Mouse (Mus musculus) kidney, adult 18-20 months (tissue): ENCODE data around the gene Cblb.

Source experiments
- DNase-seq: peaks from one replicate; pipeline ENCODE4 v3.0.0; 2021

Cblb gene

DNA sequence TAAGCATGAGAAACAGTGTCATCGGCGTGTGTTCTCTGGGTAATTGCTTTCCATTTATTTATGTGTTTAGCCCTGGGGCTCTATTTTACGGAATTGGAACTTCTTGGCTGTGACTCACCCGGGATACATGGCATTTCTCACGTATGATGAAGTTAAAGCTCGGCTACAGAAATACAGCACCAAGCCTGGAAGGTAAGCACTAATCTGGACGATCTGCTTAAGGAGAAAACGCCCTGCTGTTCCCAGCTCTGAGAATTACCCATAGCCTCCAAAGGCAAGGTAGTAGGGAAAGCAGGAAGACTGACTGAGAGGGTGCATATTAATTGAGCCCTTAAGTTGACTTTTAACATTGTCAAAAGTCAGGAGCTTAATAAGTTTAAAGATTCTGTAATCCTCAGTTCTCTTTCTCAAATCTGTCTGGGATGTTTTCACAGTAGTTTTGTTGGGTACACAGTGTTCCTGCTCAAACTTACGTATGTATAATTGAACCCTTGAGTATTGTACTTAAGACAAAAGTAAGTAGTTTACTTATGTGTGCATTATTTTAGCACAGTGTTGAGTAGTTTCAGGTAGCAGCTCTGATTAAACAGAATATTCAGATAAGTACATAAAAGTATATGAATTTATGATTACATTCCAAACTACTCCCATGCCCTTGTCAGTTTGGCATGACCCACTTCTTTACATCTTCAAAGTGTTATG, 104.8 kb downstream of the Cblb start:
- no peak for DNase-seq

- DNase-seq = no peak
These were observed 112.1 kb downstream of the Cblb start for GRCm38 (mm10) chr16:52143101-52143500.

- no peak for DNase-seq
These were observed 112.8 kb downstream of the Cblb start for GRCm38 (mm10) chr16:52143818-52144217.

- no peak for DNase-seq
These were observed 113.8 kb downstream of the Cblb start for GRCm38 (mm10) chr16:52144792-52145191.

GRCm38 (mm10) chr16:52145552-52145951, 114.5 kb downstream of the Cblb start:
- DNase-seq = no peak

DNA sequence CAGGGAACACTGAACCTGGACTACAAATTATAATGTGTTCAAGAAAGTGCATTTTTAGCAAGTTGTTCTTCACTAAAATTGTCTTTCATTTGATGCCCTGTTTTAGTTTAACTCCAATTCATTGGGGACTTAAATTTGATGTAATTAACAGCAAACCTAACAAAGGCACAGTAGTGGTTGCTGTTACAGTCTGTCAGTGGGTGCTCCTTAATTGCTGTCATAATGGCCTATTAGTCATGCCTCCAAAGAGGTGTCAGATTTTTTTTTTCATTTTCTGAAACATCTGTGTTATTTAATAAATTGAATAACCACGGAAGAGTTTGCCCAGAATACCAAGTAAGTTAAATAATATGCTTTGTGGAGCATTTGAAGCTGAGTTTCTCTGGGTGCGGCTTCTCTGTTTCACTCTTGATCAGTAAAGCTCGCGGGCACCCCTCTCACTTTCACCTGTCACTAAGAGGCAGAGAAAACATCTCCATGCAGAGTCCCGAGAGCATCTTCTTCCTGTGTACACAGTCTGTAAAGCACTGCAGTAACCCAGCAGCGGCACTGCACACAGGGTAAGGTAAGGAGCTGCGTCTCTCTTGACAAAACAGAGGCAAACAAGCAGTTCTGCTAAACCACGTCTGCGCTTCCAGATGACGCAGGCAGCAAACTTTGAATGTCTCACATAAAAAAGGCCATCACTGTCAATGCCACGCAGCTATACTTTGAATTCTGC, 116.1 kb downstream of the Cblb start:
- DNase-seq = no peak

DNA sequence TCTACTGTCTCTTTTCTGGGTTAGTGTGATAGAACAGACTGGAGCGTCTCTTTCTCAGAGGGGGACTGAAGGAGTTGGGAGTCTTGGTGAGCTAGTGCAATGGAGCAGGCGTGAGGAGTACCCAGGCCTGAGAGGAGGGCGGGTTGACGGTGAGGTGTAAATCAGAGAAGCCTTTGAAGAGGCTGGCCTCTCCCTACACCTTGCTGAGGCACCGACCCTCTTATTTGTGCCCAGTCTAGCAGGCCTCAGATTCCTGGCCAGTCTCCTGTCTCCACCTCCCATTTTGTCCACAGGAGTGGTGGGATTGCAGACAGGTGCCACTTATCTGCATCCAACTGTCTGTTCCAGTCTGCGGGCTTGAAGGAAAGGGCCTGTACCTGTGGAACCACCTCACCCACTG, 117.0 kb downstream of the Cblb start:
- no peak for DNase-seq

DNA sequence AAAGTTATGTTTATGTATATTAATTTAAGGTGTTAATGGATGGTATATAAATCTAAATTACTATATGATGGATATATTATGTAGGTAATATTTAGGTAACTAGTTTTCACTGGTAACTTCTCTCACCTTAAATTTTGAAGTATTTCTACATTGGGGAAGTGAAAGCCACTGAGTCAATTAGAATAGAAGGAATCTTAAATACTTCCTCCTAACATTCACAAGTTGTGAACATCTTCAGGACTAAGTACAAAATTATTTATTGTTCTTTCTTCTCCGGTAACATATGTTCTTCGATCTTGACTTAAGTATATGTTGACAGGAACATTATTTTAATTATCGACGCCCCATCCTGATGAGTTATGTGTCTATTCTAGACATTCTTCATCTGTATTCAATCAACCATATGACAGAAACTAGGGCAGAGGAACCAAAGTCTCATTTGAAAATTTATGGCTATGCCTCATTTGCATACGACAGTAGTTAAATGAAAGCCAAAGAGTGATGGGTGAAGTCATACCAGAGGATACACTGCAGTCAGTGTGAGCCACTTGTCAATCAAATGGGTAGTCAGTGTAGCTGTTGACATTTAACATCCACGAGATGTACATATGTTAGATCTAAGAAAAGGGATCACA, 118.2 kb downstream of the Cblb start:
- no peak for DNase-seq

- no peak for DNase-seq
These were observed 124.1 kb downstream of the Cblb start for GRCm38 (mm10) chr16:52155030-52155696.

DNA sequence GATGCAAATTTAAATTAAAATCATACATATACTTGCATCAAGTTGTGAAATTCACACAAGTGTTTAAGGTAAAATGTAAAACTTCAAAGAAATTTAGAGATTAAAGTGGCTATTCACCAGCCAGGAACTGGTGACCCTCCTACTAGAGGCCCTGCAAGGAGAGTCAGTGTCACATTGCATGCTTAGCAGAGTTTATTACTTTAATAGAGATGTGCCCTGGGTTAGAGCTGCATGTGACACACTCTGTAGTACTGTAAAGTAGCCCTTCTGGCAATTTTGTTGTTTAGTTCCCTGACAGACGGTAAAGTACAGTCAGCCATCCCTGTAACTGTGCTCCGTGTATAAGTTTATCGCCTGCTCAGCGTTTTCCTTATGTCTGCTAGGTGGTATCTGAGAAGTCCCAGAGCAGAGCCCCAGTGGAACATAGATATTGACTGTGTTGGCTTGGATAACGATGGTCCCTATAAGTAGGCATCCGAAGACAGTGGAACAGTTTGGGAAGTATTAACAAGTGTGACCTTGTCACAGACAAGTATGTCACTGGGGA, 129.0 kb downstream of the Cblb start:
- DNase-seq = no peak

- no peak for DNase-seq
These were observed 133.2 kb downstream of the Cblb start for GRCm38 (mm10) chr16:52164246-52164645.

DNA sequence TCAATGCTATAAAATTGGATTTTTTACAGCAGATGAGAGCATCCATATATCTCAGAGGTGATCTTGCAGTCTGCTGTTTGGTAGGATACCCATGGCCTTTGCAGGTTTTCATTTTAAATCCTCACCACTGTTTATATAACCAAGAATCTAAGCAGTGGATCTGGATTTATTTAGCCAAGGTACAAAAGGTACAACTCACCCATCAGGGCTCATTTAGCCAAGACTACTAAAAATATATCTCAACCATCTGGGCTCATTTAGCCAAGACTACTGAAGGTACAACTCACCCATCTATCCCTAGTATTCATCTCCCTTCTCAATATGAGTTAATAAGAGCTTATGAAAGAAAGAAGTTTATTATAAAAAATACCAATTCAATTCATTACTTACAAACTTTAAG, 142.2 kb downstream of the Cblb start:
- DNase-seq = no peak

- no peak for DNase-seq
These were observed 148.8 kb downstream of the Cblb start for GRCm38 (mm10) chr16:52179839-52180238.

GRCm38 (mm10) chr16:52182057-52182456, 151.0 kb downstream of the Cblb start:
- no peak for DNase-seq

- DNase-seq = no peak
These were observed 153.3 kb downstream of the Cblb start for GRCm38 (mm10) chr16:52184350-52184749.

- no peak for DNase-seq
These were observed 155.7 kb downstream of the Cblb start for GRCm38 (mm10) chr16:52186731-52187130.

DNA sequence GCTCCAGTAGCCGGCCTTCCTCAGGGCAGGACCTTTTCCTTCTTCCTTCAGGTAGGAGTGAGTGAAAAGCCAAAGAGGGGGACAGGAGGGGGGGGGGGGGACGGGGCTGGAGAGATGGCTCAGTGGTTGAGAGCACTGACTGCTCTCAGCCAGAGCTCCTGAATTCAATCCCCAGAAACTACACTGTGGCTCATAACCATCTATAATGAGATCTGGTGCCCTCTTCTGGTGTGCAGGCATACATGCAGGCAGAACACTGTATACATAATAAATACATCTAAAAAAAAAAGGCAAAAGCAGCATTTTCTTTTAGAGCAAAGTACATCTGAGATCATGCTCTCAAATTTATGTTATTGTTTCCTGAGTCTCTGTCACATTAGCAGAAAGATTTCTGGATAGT, 158.1 kb downstream of the Cblb start:
- no peak for DNase-seq

DNA sequence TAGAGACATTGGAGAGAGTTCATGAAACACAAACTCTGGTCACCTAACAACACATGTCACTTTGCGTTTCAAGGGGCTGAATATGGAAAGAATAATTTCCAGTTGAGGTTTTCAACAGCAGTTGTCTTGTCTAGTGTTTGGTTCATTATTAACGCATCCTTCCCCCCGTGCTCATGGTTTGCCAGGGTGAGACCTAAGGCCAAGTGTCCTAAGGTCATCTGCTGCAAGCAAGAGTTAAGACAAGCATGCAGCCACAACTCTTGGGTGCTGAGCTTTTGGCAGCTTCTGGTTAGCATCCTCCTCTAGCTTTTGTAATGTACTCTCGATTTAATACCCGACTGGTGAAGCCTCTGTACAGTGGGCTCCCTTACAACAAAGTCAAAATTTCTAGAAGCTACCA, 159.7 kb downstream of the Cblb start:
- DNase-seq = peak; percentile 23

DNA sequence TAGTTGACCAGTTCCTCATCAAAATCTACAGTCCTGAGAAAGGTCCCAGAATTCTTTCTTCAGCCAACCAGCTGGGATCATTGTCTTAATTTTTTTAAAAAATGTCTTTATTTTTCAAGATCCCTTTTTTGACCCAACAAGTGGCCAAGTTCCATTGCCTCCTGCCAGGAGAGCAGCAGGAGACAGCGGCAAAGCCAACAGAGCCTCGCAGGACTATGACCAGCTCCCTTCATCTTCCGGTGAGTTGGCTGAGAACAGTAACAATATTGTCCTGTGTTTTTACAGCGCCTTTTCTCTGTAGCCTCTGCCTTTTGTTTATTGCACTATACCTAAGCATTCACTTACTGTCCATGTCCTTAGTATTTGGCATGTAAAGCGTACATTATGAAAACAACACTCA, 163.0 kb downstream of the Cblb start:
- DNase-seq = no peak

DNA sequence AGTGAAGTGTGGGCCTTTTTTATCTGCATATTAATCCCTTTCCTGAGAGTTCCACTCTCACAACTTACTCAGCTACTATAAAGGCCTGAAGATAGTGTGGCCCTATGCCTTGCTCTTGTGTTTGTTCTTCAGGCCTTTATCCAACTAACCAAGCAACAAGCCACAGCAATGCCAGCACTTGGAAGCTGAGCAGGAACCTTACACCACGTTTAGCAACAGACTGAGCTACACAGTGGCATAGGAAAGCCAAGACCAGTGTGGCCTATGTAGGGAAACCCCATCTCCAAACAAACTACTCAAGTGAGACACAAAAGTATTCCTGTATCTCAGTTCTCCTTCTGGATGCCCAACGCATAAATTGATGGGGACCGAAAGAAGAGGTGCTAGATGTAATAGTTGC, 163.8 kb downstream of the Cblb start:
- no peak for DNase-seq

DNA sequence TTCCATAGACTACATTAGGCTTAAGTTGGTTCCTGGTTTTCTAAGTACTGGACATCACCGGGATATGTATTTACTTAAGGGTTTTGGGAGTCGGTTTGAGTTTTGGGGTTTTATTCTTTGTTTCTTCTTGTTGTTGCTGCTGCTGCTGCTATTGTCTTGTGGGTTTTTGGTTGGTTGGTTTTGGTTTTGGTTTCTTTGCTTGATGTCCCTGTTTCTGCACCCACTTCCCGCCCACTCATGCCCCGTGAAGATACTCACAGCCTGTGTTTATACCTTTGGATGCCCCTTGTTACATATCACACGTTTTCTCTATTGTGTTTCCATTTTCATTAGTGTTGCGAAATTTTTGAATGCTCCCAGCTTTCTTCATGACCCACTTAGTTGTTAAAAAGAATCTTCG, 169.1 kb downstream of the Cblb start:
- DNase-seq = no peak

DNA sequence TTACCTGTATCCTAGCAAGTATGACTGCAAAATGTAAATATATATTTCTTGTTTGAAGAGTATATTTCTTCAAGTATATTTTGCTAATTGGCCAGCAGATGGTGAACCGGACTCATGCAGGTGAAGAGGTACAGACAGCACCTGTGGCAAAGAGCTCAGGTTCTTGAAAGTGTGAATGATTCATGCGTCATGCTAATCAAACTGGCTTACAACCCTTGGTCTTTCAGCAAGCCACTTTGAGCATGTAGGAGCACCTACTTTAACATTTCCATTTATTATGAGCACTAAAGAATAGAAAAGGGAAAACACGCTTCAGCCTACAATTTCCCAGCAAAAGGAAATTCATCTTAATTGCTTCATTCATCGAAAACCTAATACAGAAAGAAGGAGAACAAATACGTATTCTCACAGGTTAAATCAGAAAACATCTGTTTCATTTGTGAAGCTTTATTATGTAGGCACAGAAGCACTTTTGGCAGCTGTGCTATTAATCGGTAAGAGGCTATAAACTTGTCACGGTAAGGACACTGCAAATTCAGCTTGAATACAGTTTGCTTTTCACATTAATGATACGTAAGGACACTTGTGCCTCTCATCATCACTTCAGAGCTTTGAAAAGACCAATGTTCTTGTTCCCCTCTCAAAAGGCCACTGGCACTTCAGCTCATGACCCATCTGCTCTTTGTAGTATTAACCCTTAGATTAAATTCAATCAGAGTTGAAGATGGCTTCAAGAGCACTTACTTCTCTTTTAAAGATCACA, 180.0 kb downstream of the Cblb start:
- no peak for DNase-seq

GRCm38 (mm10) chr16:52219069-52219468, 188.0 kb downstream of the Cblb start:
- DNase-seq = peak; percentile 20
